Mouse (Mus musculus): ENCODE data around the gene Plek. TPM values are rescaled to one million over a fixed set of nuclear protein-coding genes. Genes with fewer than 3 reads are reported as not detected.

Plek gene
- polyA plus RNA-seq, 1 experiment from 2014 or later, result 4.2 TPM

DNA sequence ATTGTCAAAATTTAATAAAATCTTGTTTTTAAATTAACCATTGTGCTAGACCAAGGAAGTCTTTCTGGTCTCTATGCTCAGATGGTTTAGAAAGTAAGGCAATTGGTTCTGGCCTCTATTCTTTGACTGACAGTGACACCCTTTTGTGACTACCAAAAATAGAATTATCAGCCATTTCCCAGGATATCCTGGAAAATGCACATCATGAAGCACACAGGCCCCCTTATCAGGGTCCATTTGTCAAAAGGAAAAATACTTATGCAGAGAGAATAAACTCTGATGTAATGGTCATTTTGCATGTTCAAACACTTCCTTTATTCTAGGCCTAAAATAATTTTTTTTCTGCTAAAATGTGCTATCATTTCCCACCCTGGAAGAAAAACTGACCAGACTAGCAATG lies 54.7 kb downstream of the Plek start:
- Histone ChIP-seq H3K9ac (no peak overlapping the region), H3K4me2 (no peak overlapping the region), H3K27me3 (no peaks in the 10 kb centered on the region), H3K4me3 (no peak overlapping the region), H3K9me3 (no peaks in the 10 kb centered on the region), H3K27ac (no peak overlapping the region), H3K36me3 (no peaks in the 10 kb centered on the region), H3K4me1 (no peaks in the 10 kb centered on the region)
- ATAC-seq (ENCODE audit: borderline replicate concordance, extremely low read depth, low FRiP score, low TSS enrichment), result no peak

GRCm38 (mm10) chr11:16996818-16997217 lies 55.4 kb downstream of the Plek start:
- ATAC-seq (ENCODE audit: borderline replicate concordance, extremely low read depth, low FRiP score, low TSS enrichment), result no peak
- Histone ChIP-seq H3K9me3 (no peaks in the 10 kb centered on the region), H3K27ac (no peak overlapping the region), H3K36me3 (no peaks in the 10 kb centered on the region), H3K9ac (no peak overlapping the region), H3K4me2 (no peak overlapping the region), H3K4me3 (no peak overlapping the region), H3K27me3 (no peaks in the 10 kb centered on the region), H3K4me1 (no peaks in the 10 kb centered on the region)

DNA sequence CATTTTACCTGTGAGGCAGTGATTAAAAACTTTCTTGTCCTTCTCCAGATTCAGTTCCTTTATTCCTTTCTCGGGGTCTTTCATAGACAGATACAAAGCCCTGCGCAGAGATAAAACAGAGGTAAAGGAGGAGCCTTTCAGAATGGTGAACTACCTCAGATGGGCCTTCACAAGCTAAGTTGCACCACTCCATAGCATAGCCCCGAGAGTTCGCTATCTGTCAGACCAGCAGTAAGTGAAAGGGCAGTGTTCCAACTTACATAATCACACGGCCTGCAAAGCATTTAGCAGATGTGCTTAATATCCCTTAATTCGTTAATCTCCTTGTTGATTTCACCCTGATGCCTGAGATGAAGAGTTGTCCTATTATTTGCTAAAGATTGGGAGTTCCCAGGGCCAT lies 59.3 kb downstream of the Plek start:
- Histone ChIP-seq H3K4me3 (no peak overlapping the region), H3K4me1 (no peaks in the 10 kb centered on the region), H3K27ac (no peak overlapping the region), H3K27me3 (no peaks in the 10 kb centered on the region), H3K9me3 (no peaks in the 10 kb centered on the region), H3K4me2 (no peak overlapping the region), H3K36me3 (no peaks in the 10 kb centered on the region), H3K9ac (no peak overlapping the region)
- no peak for ATAC-seq (ENCODE audit: borderline replicate concordance, extremely low read depth, low FRiP score, low TSS enrichment)
- 71% methylated on average over 6 of the region's 6 CpGs for WGBS

GRCm38 (mm10) chr11:16989885-16990284 lies 62.3 kb downstream of the Plek start:
- Histone ChIP-seq H3K9me3 (no peaks in the 10 kb centered on the region), H3K4me2 (no peak overlapping the region), H3K36me3 (no peaks in the 10 kb centered on the region), H3K27me3 (no peaks in the 10 kb centered on the region), H3K4me3 (no peak overlapping the region), H3K27ac (no peak overlapping the region), H3K9ac (no peak overlapping the region), H3K4me1 (no peaks in the 10 kb centered on the region)
- 80% methylated on average over 5 of the region's 5 CpGs for whole genome bisulfite sequencing
- no peak for ATAC-seq (ENCODE audit: borderline replicate concordance, extremely low read depth, low FRiP score, low TSS enrichment)

- WGBS, result 71% methylated on average over 6 of the region's 6 CpGs
- Histone ChIP-seq H3K27me3 (no peaks in the 10 kb centered on the region), H3K4me1 (no peaks in the 10 kb centered on the region), H3K9ac (no peak overlapping the region), H3K4me2 (no peak overlapping the region), H3K4me3 (no peak overlapping the region), H3K27ac (no peak overlapping the region), H3K9me3 (no peaks in the 10 kb centered on the region), H3K36me3 (no peaks in the 10 kb centered on the region)
- ATAC-seq (ENCODE audit: borderline replicate concordance, extremely low read depth, low FRiP score, low TSS enrichment), result no peak
These were observed 64.3 kb downstream of the Plek start for GRCm38 (mm10) chr11:16987745-16988328.

- no peaks in the 10 kb centered on the region for H3K9me3 ChIP-seq
- no peak overlapping the region for H3K9ac ChIP-seq
- WGBS, result 73% methylated on average over 7 of the region's 7 CpGs
- H3K4me3 ChIP-seq, result no peak overlapping the region
- no peak for ATAC-seq (ENCODE audit: borderline replicate concordance, extremely low read depth, low FRiP score, low TSS enrichment)
- H3K4me2 ChIP-seq, result no peak overlapping the region
- no peaks in the 10 kb centered on the region for H3K4me1 ChIP-seq
- no peaks in the 10 kb centered on the region for H3K27me3 ChIP-seq
- no peaks in the 10 kb centered on the region for H3K36me3 ChIP-seq
- H3K27ac ChIP-seq, result no peak overlapping the region
These were observed 65.5 kb downstream of the Plek start for GRCm38 (mm10) chr11:16986550-16987187.

GRCm38 (mm10) chr11:16978161-16978707 lies 73.9 kb downstream of the Plek start:
- 73% methylated on average over 5 of the region's 5 CpGs for WGBS
- no peak for ATAC-seq (ENCODE audit: borderline replicate concordance, extremely low read depth, low FRiP score, low TSS enrichment)

GRCm38 (mm10) chr11:16977611-16978010 lies 74.6 kb downstream of the Plek start:
- WGBS, result 55% methylated on average over 2 of the region's 2 CpGs
- no peak for ATAC-seq (ENCODE audit: borderline replicate concordance, extremely low read depth, low FRiP score, low TSS enrichment)
- no peaks in the 10 kb centered on the region for H3K4me1 ChIP-seq
- H3K36me3 ChIP-seq, result no peaks in the 10 kb centered on the region
- no peak overlapping the region for H3K4me2 ChIP-seq
- no peak overlapping the region for H3K4me3 ChIP-seq
- H3K9ac ChIP-seq, result no peak overlapping the region
- no peaks in the 10 kb centered on the region for H3K9me3 ChIP-seq
- H3K27me3 ChIP-seq, result no peaks in the 10 kb centered on the region
- H3K27ac ChIP-seq, result no peak overlapping the region

More at GRCm38 (mm10) chr11:16978161-16978707, 73.9 kb downstream of the Plek start:
- H3K9me3 ChIP-seq, result no peaks in the 10 kb centered on the region
- H3K4me2 ChIP-seq, result no peak overlapping the region
- no peak overlapping the region for H3K4me3 ChIP-seq
- no peaks in the 10 kb centered on the region for H3K36me3 ChIP-seq
- H3K4me1 ChIP-seq, result no peaks in the 10 kb centered on the region
- H3K27ac ChIP-seq, result no peak overlapping the region
- no peak overlapping the region for H3K9ac ChIP-seq
- no peaks in the 10 kb centered on the region for H3K27me3 ChIP-seq

DNA sequence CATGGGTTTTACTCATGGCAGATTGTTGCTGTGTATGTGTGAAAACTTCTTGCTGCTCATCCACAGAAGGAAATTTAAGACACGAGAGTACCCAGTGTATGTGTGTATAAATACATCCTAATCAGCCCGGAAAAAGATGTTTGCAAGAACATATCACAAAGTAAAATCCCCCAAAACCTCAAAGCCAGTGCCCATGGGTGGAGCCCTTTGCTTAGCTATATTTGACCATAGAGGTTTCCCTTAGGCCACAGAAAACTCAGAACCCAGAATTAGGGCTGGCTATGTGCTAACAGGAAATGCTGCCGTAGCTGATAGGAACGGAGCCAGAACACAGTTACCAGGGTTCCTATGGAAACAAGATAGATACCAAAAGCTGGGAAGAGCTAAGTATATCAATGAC lies 75.2 kb downstream of the Plek start:
- Histone ChIP-seq H3K9me3 (no peaks in the 10 kb centered on the region), H3K9ac (no peak overlapping the region), H3K27ac (no peak overlapping the region), H3K27me3 (no peaks in the 10 kb centered on the region), H3K4me1 (no peaks in the 10 kb centered on the region), H3K4me2 (no peak overlapping the region), H3K4me3 (no peak overlapping the region), H3K36me3 (no peaks in the 10 kb centered on the region)
- 53% methylated on average over 4 of the region's 4 CpGs for WGBS
- no peak for ATAC-seq (ENCODE audit: borderline replicate concordance, extremely low read depth, low FRiP score, low TSS enrichment)

DNA sequence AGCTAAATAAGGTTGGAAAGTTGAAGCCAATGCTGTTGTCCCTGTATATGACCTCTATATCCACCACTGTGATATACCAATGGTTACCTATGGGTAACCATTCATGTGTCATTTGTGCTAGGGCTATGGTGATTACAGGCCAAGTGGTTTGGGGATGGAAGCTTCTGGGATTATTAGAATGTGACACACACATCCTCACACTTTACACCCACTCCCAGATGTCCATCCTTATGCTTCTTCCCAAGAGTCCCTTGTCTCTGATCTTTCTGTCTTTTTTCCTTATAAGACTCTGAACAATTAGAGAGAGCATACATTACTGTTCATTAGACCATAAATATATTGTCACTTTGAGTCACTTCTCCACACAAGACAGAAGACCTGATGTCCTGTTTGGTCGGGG lies 79.1 kb downstream of the Plek start:
- ATAC-seq (ENCODE audit: borderline replicate concordance, extremely low read depth, low FRiP score, low TSS enrichment), result no peak
- Histone ChIP-seq H3K4me2 (no peak overlapping the region), H3K4me1 (no peaks in the 10 kb centered on the region), H3K4me3 (no peak overlapping the region), H3K9me3 (no peaks in the 10 kb centered on the region), H3K27ac (no peak overlapping the region), H3K36me3 (no peaks in the 10 kb centered on the region), H3K9ac (no peak overlapping the region), H3K27me3 (no peaks in the 10 kb centered on the region)
- 77% methylated on average over 1 of the region's 1 CpGs for WGBS

GRCm38 (mm10) chr11:16972027-16972426 lies 80.2 kb downstream of the Plek start:
- ATAC-seq (ENCODE audit: borderline replicate concordance, extremely low read depth, low FRiP score, low TSS enrichment), result no peak
- Histone ChIP-seq H3K4me3 (no peak overlapping the region), H3K27ac (no peak overlapping the region), H3K9me3 (no peaks in the 10 kb centered on the region), H3K4me1 (no peaks in the 10 kb centered on the region), H3K9ac (no peak overlapping the region), H3K36me3 (no peaks in the 10 kb centered on the region), H3K27me3 (no peaks in the 10 kb centered on the region), H3K4me2 (no peak overlapping the region)
- 72% methylated on average over 3 of the region's 3 CpGs for WGBS

- no peaks in the 10 kb centered on the region for H3K9me3 ChIP-seq
- no peaks in the 10 kb centered on the region for H3K4me1 ChIP-seq
- WGBS, result 69% methylated on average over 2 of the region's 2 CpGs
- no peak overlapping the region for H3K27ac ChIP-seq
- H3K4me3 ChIP-seq, result no peak overlapping the region
- H3K4me2 ChIP-seq, result no peak overlapping the region
- no peaks in the 10 kb centered on the region for H3K27me3 ChIP-seq
- no peak overlapping the region for H3K9ac ChIP-seq
- H3K36me3 ChIP-seq, result no peaks in the 10 kb centered on the region
- ATAC-seq (ENCODE audit: borderline replicate concordance, extremely low read depth, low FRiP score, low TSS enrichment), result no peak
These were observed 82.5 kb downstream of the Plek start for GRCm38 (mm10) chr11:16969650-16970049.

Data from lung, embryonic 15.5 days (tissue).